Mouse (Mus musculus) heart, embryonic 10.5 days (tissue): ENCODE results near the gene Gm8994. TPM values are rescaled to one million over a fixed set of nuclear protein-coding genes. Genes with fewer than 3 reads are reported as not detected.

Experiments
- polyA plus RNA-seq: library from polyadenylated mRNA; unstranded; fragments of >200 nt; fragmentation: Nextera tagmentation; extraction: Ambion mirVana; gene quantifications from 2 replicates; pipeline ENCODE4 v1.2.1, GENCODE M21; 2016

Gene Gm8994
- polyA plus RNA-seq, 1 experiment from 2014 or later = not detected

Other genes starting within 250 kb of the Gm8994 start
- gene Grin2b, start 154.0 kb upstream of the Gm8994 start, polyA plus RNA-seq = 0.07 and 0.15 TPM in 2 replicates
- 0.11 TPM in 1 of 2 replicates, not detected in the other for gene E330021D16Rik, start 88.0 kb downstream of the Gm8994 start, polyA plus RNA-seq
- gene Atf7ip, start 178.6 kb downstream of the Gm8994 start, polyA plus RNA-seq = 37.7 and 42.4 TPM in 2 replicates